Mouse (Mus musculus): ENCODE data around the gene Crtac1.

Gene Crtac1

DNA sequence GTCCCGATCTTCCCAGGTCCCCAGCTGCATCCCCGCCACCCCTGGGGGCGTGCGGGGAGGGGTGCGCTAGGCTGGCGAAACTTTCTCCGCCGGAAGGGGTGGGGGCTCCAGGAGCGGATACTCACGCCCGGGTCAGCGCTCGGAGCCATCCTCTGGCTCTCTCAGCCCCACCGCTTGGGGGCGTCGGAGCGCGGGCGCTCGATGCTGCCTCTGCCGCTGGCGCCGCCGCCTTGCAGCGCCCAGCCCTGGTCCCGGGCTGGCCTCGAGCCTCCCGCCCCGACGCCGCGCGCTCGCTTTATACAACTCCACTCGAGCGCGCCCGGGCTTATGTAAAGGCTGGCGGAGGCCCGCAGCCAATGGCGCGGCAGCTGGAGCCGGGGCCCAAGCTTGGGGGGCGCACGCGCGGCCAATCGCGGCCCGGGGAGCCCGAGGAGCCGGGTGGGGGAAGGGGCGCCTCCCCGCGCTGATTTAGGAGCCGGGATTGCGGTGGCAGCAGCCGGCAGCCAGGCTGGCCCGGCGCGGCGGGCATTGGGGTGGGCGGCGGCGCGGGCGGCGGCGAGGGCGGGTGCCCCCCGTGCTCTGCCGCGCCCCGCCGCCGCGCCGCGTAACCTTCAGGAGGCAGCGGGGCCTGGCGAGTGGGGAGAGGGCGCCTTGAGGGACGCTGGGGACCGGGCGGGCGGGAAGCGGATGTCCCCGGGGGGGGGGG lies at the start of gene Crtac1:
Crtac1 (minus strand) TSS at position 299 of the 706 bp plus-strand sequence.
- DNase-seq = no peak

DNA sequence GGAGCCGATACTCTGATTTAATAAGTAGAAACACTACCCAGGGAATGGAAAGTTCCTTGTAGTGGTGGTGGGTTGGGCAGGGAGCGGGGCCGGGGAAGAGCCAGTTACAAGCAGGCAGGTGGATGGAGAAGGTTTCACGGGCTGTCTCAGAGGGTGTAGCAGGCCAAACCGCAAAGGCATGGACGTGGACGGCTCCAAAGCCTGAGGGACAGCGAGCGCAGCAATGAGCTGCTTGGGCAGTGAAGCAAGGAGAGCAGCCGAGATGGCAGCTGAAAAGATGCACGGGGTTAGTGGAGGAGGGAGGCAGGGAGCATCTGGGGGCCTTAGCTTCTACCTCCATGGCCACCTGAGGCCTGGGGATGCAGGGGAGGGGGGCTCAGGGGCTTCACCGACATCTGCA lies 46.7 kb upstream of the Crtac1 start:
- no peak for DNase-seq

DNA sequence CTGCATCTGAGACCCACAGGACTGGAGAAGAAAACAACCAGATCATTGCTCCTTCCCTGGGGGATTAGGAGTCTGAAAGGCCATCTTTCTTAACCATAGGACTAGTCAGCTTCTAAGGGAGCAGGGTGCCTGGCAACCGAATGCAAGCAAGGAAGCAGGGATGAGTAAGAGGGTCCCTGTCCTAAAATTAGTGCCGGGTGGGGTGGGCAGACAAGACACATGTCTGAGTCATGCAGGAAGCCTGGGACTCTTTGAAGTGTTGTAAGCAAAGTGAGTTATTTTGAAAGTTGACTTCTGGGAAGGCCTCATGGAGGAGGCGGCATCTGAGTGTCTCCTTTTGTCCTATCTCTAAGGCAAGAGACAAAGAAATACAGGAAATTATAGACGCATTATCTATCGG lies 46.2 kb upstream of the Crtac1 start:
- DNase-seq = no peak

DNA sequence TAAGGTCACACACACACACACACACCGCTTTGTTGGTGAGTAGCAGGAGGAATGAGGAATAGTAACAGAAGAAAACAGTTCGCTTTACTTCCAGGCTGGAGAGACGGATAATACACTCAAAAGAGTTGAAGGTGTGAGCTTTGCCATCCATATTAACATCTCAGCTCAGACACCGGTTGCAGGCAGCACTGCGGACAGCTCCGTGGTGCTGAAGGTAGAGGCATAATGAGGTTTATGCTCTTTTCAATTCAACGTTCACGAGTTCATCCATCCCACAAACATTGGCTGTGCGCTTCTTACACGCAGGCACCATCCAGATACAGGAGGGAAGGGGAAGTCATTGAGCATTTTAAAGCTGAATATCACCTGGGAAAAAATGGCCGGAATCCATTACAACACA lies 41.2 kb upstream of the Crtac1 start:
- DNase-seq = no peak

DNA sequence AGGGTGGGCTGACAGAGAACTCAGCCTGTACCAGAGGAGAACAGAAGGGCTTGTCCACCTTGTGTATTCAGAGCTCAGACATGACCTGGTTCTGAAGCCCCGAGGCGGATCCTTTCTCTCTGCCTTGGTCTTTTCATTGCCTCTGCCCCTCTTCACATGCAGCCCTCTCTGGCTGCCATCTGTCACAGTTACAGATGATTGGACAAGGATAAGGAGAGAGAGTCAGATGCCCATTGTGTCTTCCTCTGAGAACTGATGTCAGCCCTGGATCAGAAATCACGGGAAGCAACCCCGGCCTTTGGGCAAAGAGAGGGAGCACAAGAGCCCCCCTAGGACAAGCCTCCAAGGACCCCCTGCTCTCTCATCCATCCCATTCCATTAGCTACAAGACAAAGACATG lies 40.0 kb upstream of the Crtac1 start:
- no peak for DNase-seq

DNA sequence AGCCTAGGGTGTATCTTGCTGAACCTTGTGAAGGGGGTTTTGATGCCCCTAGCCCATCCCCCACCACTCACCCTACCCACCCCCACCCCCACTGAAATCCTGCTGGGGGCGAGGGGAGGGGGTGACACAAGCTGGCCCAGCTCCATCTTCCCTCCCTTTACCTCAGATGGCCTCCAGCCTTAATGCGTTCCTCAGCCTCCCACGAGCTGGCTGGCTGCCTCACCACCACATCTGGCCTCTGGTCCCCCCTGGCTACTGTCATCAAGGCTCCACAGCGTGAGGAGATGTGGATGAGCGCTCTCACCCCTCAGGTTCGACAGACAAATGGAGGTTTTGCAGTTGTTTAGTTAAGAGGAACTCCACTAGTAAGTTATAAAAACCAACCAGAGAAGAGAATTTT lies 30.3 kb upstream of the Crtac1 start:
- DNase-seq = no peak

DNA sequence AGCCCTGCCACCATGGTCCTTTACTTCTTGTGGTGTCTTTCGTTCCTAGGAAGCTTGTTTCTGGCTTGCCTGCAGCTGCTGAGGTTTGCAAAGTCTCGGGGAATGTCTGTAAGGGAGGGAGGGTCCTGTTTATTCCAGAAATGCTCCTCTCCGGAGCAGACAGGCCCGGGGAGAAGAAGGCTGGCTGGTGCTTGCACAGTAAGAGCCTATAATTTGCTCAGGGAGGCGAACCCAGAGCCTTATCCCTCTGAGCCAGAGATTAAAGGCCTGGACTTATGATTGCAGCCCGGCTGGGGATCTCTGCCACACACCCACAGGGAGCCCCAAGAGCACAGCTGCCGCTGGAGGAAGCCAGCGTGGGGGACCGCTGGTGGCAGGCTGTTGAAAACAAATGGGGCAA lies 29.8 kb upstream of the Crtac1 start:
- DNase-seq = no peak

DNA sequence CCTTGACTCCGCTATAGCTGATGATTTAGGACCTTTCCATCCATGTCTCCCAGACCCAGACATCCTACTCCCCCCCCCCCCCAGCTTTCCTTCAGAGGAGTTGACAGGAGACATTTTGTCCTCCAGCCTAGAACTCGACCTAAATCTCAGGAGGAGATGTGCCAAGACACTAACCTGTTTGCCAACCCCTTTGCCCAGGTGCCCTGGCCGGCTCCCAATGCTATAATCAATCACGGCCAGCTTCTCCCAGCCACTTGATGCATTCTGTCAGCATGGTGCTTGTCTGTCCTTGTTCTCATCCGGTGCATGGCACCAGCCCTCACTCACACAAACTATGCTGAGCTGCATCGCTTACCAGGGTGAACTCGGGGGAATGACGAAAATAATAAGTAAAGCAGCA lies 27.9 kb upstream of the Crtac1 start:
- DNase-seq = no peak

DNA sequence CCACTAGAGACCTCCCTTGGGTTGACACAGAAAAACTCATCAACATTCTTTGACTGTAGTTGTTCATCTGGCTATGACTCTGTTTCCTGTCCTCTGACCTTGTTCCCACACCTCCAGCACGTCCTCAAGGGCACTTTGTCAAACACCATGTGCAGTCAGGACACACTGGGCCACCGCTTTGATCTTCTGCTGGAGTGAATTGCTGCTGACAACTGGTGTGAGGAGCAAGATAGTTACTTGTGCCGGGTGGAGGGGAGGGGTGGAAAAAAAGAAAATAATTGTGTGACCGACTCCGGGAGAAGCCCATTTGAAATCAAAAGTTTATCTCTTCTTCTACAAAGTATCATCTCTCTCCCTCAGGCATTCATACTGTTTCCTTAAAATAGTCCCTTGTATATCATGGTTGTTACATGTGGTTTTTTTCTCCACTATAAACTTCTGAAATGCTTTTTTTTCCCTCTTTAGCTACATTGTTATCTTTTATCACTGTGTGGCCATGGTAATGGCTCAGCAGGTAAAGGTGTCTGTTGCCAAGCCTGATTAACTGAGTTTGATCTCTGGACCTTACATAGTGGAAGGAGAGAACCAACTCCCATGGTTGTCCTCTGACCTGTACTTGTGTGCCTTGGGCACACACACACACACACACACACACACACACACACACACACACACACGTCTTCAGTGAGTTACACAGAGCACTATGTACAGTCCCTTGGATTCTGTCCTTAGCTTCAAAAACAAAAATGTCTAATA lies 23.1 kb upstream of the Crtac1 start:
- no peak for DNase-seq

DNA sequence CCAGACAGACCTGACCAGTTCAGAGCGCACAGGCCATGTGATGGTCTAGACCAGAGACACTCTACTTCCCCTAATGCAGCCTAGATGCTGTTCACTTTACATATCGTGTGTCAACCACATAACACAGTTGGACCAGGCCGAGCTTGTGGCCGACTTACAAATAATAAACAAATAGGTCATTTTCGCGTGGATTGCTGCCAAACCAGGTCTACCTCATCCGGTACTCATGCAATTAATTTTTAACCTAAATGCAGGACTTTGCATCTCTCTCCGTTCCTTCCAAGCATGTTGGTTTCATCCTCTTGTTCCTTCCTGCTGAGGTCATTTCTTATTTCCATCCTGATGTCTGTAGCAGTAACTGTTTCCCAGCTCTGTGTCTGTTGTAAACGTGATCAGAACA lies 22.4 kb upstream of the Crtac1 start:
- DNase-seq = no peak

DNA sequence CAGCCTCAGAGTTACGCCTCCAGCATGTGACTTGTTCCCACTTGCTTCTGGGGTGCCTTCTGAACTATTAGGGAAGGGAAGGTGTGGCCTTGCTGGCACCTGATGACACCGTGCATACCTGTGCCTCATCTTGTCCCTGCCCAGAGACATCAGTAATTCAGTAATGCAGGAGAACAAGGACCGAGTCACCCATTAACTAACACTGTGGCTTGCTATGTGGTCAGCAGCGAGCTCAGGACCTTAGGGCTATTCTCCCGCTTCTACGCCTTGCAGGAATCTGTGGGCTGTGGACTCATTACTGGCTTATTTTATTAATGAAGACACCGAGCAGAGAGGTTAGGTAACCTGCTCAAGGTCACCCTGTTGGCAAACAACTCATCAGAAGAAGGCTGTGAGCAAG lies 21.0 kb upstream of the Crtac1 start:
- DNase-seq = no peak

DNA sequence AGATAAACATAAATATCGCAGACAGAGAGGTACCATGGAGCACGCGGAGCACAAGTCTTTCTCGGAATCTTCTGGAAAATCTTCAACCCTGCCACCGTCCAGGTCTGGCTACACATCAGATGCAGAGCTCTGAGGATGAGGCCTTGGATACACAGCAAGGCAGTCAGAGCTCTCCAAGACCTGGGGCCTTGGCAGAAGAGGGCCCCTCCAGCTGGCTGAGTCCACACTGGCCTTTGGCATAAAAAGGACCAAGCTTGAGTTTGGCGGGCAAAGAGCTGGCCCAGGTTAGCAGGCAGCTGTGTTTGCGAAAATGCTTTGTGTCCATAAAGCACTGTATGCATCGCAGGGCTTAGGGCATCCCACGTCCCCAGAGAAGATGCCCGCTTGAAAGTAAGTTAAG lies 17.0 kb upstream of the Crtac1 start:
- no peak for DNase-seq

DNA sequence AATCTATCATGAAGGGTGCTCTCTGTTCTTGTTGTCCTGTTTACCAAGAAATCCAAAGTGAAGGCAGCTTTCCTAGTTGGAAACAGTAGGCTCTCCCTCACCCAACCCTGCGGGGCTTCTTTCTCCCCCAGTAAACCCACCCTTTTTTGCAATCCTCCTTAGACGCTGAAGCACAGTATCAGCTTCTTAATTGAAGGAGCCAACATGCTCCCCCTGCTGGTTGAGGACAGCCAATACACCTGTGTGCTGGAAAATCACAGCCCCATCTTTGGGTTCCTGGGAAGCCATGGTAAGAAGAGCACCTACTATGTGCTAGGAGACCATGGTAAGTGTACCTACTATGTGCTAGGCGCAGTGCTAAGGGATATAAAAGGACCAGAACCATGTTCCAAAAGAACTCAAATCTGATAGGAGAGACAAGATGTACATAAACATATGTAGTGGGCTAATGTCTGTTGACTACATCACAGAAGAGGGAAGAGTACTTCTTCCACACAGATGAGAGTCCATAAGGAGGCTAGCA lies 12.4 kb upstream of the Crtac1 start:
- DNase-seq = no peak

DNA sequence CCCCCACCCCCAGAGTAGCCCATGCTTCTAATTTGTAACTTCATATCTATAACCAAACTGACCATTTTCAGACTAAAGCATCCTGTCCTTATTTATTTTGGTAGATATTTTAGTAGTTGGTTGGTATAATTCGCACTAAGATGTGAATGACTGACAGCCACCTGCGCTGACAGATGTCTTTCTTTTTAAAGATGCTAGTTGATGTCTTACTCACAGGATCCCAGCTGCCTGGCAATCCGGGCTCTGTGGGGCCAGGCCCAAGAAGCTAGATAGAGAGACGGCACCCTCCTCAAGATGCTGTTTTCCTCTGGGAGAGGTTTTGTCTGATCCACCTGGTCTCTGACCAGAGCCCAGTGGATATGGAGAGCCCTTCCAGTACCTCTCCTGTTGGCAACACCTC lies 11.7 kb upstream of the Crtac1 start:
- no peak for DNase-seq

DNA sequence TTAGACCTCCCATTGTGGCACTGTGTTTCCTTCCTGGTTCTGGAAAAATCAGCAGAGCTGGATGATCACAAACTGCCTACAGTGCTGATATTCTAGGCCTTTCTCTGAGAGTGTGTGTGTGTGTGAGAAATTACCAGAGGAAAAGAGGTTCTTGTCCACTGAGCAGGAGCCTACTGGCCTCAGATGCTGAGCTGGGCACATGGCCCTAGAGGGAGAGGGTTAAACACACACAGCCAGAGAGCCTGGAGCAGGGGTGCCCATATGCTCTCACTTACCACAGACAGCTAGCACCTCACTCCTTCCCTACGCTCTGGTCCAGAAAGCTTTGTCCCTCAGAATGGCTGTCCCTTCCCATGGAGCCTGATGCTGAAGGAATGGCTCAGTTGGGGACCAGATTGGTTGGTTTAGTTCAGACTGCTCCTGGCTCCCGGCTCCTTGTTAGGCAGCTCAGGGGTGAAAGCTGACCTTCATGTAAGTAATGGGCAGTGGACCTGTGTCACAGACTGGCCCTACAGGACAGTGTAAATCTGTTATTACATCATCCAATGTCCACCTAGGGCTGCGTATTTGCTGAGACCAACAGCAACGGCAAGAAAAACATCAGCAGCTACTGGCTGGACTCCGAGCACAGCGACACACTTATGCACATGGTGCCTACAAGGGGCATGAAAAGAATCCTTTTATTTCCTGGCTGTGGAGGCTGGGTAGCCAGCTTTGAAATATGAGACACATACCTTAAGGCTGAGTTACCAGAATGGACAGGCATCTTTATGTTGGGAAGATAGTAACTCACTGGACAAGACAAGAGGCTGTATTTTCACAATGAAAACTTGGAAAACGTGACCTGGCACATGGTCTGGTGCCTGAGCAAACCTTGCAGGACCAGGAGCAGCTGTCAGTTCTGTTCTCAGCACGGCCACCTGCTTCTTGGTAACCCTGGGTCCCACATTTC lies 10.9 kb upstream of the Crtac1 start:
- DNase-seq = no peak

DNA sequence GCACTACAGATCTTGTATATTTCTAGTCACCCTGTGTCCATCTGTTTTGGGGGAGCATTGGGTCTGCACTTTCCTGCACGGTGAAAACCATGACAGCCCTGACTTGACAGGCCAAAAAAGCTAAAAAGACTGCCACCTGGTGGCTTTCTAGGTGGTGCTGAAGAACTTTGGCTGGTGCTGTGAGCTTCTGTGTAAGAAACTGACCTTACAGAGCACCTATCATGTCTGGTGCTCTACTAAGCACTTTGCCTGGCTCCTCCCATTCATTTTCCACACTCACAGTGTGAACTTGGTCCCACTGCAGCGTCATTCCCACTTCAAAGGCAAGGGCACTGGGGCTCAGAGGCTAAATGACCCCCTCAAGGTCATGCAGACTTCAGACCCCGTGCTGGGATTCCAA lies 8.5 kb upstream of the Crtac1 start:
- no peak for DNase-seq

DNA sequence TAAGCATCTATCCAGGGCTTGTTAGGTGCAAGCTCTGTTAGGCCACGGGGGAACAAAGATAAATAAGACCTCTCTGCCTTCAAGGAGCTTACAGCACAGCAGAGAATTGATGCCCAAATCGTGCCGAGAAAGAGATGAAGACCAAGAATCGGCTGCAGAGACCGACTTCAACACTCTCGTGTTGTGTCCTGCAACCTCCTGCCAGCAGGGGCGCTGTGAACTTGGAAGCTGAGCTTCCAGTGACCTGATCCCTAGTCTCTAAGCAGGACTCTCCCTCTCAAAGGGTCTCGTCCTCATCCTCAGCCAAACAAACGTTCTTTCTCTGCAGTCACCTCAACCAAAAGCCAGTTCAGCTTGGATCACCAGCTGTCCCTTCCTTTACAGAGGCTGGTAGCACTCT lies 7.8 kb upstream of the Crtac1 start:
- no peak for DNase-seq

DNA sequence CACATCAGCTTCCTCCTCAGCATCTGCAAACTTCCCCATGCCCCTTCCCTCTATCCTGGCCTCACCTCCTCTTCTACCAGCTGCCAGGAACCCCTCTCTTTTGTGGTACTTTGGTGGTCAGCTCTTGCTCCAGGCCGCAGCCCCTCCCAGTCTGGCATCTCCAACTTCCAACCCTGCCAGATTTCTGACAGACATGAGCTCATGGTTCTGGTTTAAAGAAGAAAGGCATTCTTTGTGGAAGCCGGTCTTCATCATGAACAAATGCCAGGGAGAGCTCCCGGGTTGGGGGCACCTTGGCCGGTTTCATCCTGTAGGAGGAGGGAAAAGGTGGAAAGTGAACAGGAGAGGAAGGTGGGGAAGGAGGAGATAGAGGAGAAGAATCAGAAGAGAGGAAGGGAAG lies 4.0 kb upstream of the Crtac1 start:
- no peak for DNase-seq

DNA sequence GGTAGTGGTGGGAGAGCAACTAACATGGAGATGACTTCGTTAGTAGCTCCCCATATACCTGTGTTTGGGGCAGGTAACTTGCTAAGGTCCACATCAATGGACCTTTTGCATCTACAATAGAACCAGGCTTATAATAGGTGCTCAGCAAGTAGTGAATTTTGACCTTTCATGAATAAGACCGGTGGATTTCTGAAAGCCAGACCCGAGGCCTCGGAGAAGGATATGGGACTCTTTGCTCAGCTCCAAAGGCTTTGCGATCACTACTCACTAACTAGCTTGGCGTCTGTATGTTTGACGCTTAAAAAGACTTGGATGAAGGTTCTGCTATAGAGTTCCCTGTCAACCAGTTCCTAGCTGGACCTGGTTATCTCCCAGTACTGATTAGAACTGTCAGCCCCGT lies 1.2 kb upstream of the Crtac1 start:
- DNase-seq = no peak

DNA sequence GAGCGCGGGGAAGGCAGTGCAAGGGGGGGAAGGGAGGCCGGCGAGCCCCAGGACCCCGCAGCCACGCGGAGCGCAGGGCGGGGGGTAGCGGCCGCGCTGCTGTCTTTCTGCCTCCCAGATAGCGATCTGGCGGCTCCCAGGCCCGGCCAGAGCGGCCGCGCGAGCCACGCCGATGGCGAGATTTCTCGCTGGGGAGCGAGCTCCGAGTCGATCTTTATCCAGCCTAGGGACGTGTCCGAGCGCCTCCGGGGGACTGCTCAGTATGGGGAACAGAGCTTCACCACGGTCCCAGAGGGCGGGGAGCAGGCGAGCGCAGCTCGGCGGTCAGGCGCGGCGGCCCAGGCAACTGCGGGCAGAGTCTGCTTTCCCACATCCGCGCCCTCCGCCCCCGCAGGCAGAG lies 608 bp upstream of the Crtac1 start:
- DNase-seq = no peak

DNA sequence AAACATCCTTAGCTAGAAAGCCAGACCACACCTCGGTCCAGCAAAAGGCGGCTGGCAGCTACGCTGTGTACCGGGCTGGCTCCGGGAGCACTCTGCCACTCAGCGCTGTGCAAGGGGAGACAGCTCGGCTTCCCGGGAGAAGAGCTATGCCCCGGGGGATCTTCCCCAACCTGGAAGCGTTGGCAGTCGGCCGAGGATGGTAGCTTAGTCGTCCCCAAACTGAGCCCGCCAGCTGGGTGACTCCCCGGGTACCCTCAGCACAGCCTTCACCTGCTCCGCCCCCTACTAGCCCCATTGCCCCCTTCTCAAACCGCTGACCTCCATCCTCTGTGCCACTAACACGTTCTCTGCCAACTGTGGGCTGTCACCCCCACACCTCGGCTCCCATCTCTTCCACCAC lies 602 bp downstream of the Crtac1 start:
- DNase-seq = no peak

DNA sequence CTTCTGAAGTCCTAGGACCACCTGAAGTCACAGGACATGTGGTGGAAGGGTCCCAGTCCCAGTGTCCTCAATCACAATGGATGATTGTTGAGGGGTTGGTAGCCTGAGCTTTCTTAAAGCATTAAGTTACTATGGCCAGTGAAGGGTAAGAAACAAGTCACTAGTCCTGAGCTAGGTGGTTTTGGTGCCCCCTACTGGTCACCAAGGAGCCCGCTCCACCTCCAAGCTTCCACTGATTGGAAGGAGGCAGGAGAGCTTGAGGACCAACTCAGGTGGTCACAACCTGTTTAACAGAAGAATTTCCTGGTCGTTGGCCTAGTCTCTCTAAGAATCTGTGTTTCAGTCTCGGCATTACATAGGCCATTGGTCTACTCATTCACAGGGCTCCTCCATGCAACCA lies 2.2 kb downstream of the Crtac1 start:
- DNase-seq = no peak

DNA sequence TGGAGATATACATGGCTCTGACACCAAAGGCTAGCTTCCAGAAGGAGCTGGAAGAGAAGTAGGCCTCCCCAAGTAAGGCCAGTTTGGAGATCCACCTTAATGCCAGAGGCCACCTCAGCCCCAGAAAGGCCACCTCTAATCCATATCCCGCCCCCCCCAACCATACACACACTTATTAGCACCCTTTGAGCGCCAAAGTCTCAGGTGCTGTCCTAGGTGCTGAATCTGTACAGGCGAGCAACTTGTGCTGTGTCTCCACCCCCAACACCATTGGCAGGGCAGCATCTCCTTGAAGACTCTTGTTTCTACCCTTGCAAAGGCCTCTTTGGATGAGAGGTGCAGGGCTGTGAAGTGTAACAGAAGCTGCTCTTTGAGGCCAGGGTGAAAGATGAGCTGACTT lies 6.4 kb downstream of the Crtac1 start:
- DNase-seq = no peak
